Mouse (Mus musculus): ENCODE measurements around the gene C130032M10Rik.

Gene C130032M10Rik

GRCm38 (mm10) chr9:114548496-114548895 is 33.0 kb downstream of the C130032M10Rik start:
- DNase-seq (ENCODE audit: low read depth, low spot score), result no peak

GRCm38 (mm10) chr9:114549117-114549516 is 33.6 kb downstream of the C130032M10Rik start:
- DNase-seq (ENCODE audit: low read depth, low spot score), result peak; percentile 92

DNA sequence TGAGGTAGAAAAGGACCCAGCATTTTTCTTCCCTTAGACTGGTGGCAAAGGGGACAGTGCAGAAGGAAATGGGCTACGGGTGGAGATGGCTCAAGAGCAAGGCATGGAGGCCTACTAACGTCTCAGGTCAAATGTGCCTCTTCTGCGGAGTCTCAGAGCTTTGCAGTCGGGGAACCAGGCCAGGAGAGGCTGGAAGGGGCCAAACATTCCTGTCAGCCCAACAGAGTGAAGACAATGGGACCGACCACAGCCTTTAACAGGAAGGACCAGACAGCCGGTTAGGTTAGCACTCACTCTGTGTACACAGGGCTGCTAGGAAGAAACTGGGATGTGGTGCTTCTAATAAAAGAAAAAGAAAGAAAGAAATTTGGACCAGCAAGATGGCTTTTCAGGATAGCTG is 34.5 kb downstream of the C130032M10Rik start:
- DNase-seq (ENCODE audit: low read depth, low spot score), result no peak

DNA sequence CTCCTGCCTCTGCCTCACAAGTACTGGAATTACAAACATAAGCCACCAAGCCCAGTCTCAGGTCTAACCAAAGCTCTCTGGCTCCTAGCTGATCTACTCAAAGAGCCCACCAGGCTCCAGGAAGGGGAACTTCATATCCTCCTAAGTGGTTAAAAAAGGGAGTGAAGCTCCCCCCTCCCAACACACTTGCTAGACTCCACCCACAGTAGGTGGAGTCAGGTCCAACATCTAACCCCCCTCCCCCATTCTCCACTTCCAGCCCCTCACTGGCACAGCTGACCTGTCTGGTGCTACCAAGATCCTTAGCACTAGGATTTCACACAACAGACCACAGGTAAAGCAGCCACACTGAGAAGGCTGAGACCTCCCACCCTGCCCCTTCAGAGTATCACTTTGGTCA is 38.3 kb downstream of the C130032M10Rik start:
- DNase-seq (ENCODE audit: low read depth, low spot score), result peak; percentile 65

DNA sequence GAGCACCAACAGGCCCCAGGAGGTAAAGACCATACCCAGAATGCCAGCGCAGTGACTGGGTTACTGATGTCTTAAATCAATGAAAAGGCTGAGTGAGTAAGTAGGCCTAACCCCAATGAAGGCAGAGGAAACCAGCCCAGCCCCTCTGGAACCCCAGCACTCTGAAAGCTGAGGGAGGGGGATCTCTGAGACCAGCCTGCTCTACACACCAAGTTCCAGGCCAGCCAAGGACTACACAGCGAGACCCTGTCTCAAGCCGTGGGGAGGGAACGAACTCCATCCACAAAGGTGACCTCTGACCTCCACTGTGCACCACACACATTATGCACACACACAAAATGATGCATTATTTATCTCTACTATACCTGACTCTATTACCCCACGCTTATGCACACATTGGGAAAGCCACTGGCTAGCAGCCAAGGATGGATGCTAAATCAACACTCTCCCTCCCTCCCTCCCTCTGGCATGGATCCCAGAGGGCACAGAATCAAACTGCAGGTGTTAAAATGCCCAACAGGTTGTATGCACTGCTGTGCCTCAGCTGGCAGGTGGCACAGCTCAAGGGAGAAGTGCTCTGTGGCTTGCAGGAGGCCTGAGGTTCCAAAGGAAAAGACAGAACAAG is 39.0 kb downstream of the C130032M10Rik start:
- DNase-seq (ENCODE audit: low read depth, low spot score), result no peak

DNA sequence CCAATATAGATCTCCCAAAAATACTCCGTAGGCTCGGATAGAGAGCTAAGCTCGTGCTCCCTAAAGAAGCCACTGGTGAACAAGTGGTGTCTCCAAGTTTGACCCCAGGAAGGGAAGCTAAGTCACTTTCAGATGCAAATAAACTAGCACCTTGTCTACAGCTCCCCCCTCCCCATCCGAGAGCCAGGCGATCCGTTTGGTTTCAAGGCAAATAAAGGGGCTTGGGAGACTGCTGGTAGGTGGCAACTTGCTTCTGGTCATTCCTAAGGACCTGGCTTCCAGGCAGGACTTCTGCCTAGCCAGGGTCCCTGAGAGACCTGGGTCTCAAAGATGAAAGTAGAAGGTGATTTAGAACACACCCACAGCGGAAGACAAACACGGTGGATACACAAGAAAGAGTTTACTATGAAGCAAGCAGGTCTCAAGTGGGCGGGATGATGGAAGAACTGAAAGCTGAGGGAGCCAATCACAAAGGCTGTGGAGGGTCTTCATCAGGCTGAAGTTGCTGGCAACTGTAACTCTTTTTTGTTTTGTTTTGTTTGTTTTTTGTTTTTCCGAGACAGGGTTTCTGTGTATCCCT is 40.9 kb downstream of the C130032M10Rik start:
- DNase-seq (ENCODE audit: low read depth, low spot score), result peak; percentile 84

DNA sequence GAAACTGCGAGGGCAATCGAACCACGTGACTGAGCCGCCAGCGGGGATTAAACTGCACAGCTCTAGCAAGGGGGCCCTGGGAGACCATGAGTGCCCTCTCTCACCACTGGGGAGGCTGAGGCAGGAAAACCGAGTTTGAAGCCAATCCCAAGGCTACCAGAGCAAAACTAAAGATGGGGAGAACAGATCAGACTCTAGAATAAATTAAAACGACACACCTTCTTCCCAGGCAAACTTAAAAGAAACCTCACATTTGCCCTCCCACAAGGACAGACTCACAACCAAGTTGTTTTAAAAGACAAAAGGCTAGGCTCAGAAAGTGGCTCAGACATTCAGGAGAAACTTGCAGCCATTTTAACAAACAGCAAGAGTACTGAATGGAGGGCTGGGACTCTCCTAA is 41.6 kb downstream of the C130032M10Rik start:
- peak; percentile 90 for DNase-seq (ENCODE audit: low read depth, low spot score)

DNA sequence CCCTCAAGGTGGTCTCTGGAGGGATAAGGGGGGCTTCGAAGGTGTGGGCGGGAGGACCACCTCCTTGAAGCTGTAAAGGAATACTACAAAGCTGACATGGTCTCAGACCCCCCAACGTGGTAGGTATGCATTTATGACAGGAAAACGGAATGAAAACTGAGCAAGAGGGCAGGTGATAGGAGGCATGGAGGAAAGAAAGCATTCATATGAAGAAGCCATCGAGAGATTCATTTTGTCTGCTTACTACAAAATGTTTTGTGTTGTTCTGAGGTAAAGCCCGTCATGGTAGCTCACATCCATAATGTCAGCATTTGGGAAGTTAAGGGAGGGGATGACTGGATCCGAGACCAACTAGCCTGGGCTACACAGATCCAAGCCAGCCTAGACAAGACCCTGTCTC is 44.6 kb downstream of the C130032M10Rik start:
- DNase-seq (ENCODE audit: low read depth, low spot score), result no peak

DNA sequence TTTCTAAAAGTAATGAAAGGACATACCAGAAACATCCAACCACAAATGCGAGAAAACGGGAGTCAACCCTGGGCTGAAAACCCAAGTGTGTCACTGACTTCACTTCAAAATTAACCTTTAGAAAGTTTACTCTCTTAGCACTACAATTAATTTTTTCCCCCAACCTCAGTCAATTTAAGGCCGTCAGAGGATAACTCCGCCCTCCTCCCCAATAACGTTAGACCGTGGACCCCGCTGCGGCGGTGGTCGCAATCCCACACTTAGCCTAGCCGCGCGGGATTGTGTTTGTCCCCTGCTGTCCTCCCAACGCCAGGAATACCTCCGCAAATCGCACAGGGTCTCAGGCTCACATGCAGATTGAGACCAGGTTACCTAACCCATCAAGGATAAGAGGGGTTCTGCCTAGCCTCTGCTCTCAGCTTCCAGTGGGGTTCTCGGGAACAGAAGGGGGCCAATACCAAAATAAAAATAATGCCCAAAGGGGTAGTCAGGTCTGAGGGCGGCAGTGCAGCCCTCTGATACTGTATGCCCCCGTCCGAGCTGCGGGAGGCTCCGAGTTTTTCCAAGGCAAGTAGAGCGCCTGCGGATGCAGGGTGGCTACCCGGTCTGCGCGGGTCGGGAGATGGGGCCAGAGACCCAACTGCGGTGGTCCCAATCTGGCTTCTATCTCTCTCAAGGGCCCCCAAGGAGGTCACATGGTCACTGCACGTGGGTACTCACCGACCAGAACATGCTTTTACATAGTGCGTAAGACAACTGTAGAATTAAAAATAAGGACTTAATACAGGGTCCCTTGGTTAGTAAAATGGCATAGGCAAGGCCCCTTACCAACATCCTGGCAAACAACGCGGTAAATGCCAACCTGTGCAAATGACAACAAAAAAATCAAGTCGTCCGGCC is 45.5 kb downstream of the C130032M10Rik start:
- no peak for DNase-seq (ENCODE audit: low read depth, low spot score)

DNA sequence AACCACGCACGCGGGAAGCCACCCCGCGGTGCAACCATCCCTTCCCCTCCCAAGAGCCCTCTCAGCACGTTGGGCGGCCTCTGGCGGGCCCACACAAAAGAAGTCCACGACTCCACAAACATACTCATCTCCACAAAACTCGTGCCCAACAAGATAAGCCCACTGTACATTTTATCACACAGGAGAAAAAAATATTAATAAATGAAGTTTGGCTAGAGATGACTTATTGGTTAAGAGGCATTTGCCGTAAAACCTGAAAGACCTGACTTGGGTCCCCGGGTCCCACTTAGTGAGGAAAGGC is 46.1 kb downstream of the C130032M10Rik start:
- DNase-seq (ENCODE audit: low read depth, low spot score), result no peak

DNA sequence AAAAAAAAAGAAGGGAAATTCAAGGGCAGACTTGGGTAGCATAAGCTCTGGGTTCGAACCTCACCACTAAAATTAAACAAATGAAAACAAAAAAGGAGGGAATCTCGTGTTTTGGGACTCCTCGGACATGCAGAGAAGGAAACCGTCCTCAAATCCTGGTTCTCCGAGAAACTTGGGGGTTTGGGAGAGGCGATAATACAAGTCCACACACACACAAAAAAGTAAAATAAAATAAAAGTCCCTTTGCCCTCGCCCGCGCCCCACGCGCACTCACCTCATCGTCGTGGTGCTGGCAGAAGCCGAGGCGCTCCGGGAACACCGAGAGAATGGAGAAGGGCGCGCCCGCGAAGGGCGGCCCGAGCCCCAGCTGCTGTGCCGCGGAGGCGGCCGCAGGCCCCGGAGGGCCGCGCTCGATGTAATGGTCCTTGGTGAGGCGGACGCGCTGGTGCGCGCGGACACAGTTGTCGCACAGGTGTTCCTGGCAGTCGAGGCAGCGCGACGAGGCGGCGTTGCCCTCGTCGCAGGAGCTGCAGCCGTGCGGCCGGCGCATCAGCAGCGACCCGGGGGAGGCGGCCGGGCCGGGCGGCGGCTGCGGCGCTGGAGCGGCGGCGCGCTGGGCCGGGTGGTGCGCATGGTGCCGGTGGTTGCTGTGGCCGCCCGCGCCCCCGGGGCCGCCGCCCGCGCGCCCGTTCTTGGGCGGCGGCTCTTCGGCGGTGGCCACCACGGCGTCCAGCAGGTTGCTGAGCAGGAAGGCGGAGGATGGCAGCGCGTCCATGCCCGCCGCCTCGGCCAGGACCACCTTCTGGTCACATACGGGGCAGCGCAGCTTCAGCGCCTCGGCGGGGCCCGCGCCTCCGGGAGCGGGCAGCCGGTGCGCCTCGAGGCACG is 46.8 kb downstream of the C130032M10Rik start:
- no peak for DNase-seq (ENCODE audit: low read depth, low spot score)

GRCm38 (mm10) chr9:114562919-114563751 is 47.6 kb downstream of the C130032M10Rik start:
- peak; percentile 83 for DNase-seq (ENCODE audit: low read depth, low spot score)

GRCm38 (mm10) chr9:114563761-114564606 is 48.5 kb downstream of the C130032M10Rik start, which contains the start of gene Trim71:
Trim71 (minus strand) TSS chr9:114564369.
- DNase-seq (ENCODE audit: low read depth, low spot score), result peak; percentile 89

DNA sequence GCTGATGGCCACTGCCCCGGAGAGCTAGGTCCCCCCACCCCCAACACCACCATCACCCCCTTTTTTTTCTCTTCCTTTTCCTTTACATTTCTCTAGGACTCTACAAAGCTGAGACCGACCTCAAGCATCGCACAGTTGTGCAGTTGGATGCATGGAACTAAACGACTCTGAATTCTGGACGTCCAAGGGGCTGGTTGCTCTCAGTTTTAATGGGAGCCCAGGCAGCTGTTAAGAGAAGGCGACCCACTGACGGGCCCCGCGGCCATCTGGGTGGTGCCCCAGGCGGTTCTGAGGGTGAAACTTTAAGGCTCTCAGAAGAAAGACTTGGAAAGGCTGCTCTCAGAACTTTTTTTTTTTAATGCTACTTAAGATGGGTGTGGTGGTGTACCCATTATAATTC is 49.2 kb downstream of the C130032M10Rik start:
- peak; percentile 81 for DNase-seq (ENCODE audit: low read depth, low spot score)

Data from ES-CJ7 (cell line).